Mouse (Mus musculus) stomach, embryonic 14.5 days (tissue): Measurements from ENCODE around the gene Ccr1. TPM values are rescaled to one million over a fixed set of nuclear protein-coding genes. Genes with fewer than 3 reads are reported as not detected.

Experiments
- ATAC-seq: fragments of 200-750 bp; cut with Nextera tagmentation; 2 replicates; pipeline ENCODE4 v1.8.0; 2017; ENCODE audit warnings: low read depth, moderate TSS enrichment; ENCODE audit not compliant: insufficient number of reproducible peaks, insufficient read depth, low FRiP score
- H3K27ac ChIP-seq: fragments of 300-500 bp; sonication (generic); 2 replicates; pipeline ENCODE4 v1.5.1; 2014; ENCODE audit warnings: mild to moderate bottlenecking, low read length, moderate library complexity, mixed read lengths
- H3K27me3 ChIP-seq: fragments of 300-500 bp; sonication (generic); 2 replicates; pipeline ENCODE4 v1.6.1; 2014; ENCODE audit warnings: low read length, control low read depth, mixed read lengths; ENCODE audit not compliant: control insufficient read depth, insufficient read depth
- H3K36me3 ChIP-seq: fragments of 300-500 bp; sonication (generic); 2 replicates; pipeline ENCODE4 v1.6.1; 2014; ENCODE audit warnings: mild to moderate bottlenecking, control low read depth, low read length, moderate library complexity, mixed read lengths; ENCODE audit not compliant: control insufficient read depth, insufficient read depth
- H3K4me1 ChIP-seq: fragments of 300-500 bp; sonication (generic); 2 replicates; pipeline ENCODE4 v1.6.1; 2014; ENCODE audit warnings: low read length, control low read depth, mixed read lengths; ENCODE audit not compliant: control insufficient read depth, insufficient read depth
- H3K4me2 ChIP-seq: fragments of 300-500 bp; sonication (generic); replicated peaks from 2 replicates; pipeline ENCODE4 v1.6.1; 2014; ENCODE audit warnings: low read depth, low read length, control low read depth
- H3K4me3 ChIP-seq: fragments of 300-500 bp; sonication (generic); 2 replicates; pipeline ENCODE4 v1.5.1; 2014; ENCODE audit warnings: low read depth, low read length, control low read depth
- H3K9ac ChIP-seq: fragments of 300-500 bp; sonication (generic); replicated peaks from 2 replicates; pipeline ENCODE4 v1.6.1; 2014; ENCODE audit warnings: low read depth, mild to moderate bottlenecking, control low read depth, low read length, moderate library complexity, mixed read lengths
- H3K9me3 ChIP-seq: fragments of 300-500 bp; sonication (generic); 2 replicates; pipeline ENCODE4 v1.6.1; 2016; ENCODE audit warnings: low read depth, low read length, control low read depth; ENCODE audit not compliant: control insufficient read depth
- WGBS: fragments of 180-500 bp; shearing (Covaris S2); extraction: QIAGEN DNeasy Blood & Tissue Kit; methylation state at CpG from one replicate; pipeline ENCODE4 v1.1.7; 2014; 5-methylcytosine and 5-hydroxymethylcytosine counted together
- polyA plus RNA-seq: library from polyadenylated mRNA; unstranded; fragments of >200 nt; fragmentation: Nextera tagmentation; extraction: Ambion mirVana; gene quantifications from 2 replicates; pipeline ENCODE4 v1.2.1, GENCODE M21; 2014

Ccr1 gene
- polyA plus RNA-seq, 1 experiment from 2014 or later: 5.3 TPM

- H3K27me3 ChIP-seq: no peaks in the 10 kb centered on the region
- H3K4me1 ChIP-seq: no peaks in the 10 kb centered on the region
- H3K27ac ChIP-seq: no peak overlapping the region
- no peaks in the 10 kb centered on the region for H3K9me3 ChIP-seq
- H3K36me3 ChIP-seq: no peaks in the 10 kb centered on the region
- no peak overlapping the region for H3K9ac ChIP-seq
- H3K4me3 ChIP-seq: no peak overlapping the region
- H3K4me2 ChIP-seq: no peak overlapping the region
- 86% methylated on average over 1 of the region's 1 CpGs for WGBS
- no peak for ATAC-seq
Measured at GRCm38 (mm10) chr9:123947815-123948214, 20.7 kb downstream of the Ccr1 start.

DNA sequence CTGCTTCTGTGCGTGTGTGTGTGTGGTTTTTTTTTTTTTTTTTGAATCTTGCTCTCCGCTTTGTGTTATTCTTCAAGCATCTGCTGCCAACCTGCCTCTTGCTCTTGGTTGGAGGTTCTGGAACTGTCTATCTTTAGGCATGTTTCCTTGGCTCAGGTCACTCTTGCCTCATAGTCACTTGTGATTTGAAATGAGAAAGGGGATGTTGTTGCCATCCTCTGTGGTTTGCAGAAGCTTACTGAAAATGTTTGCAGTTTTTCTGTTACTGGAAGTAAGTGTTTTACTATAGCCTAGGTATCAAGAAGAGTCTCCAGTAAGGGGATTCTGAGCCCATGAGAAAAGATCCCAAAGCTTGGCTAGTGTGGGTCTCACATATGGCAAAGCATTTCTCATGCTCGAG lies 26.5 kb downstream of the Ccr1 start:
- H3K9ac ChIP-seq: no peak overlapping the region

DNA sequence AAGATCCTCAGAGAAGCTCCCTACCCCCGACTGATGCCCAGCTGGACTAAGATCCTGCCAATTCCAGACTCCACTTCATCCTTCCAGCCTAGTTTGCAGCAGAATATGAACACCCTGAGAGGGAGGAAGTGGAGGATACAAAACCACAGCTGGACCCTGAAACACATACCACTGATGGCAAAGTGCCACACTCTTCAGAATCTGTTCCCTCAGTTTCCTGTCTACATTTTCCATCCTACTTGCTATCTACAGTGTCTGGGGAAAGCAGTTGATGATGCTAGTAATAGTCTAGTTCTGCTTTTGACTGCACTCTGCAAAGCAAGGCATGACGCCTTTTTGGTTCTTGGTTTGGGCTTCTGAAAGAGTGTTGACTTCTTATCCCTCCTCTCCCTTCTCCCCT lies 27.2 kb downstream of the Ccr1 start:
- Histone ChIP-seq H3K36me3 (no peaks in the 10 kb centered on the region), H3K9me3 (no peaks in the 10 kb centered on the region), H3K4me2 (no peak overlapping the region), H3K27me3 (no peaks in the 10 kb centered on the region), H3K27ac (no peak overlapping the region), H3K9ac (no peak overlapping the region), H3K4me3 (no peak overlapping the region), H3K4me1 (no peaks in the 10 kb centered on the region)
- no peak for ATAC-seq
- WGBS: 72% methylated on average over 2 of the region's 2 CpGs

More for the DNA sequence above, 26.5 kb downstream of the Ccr1 start:
- Histone ChIP-seq H3K9me3 (no peaks in the 10 kb centered on the region), H3K4me1 (no peaks in the 10 kb centered on the region), H3K4me2 (no peak overlapping the region), H3K36me3 (no peaks in the 10 kb centered on the region), H3K4me3 (no peak overlapping the region), H3K27me3 (no peaks in the 10 kb centered on the region), H3K27ac (no peak overlapping the region)
- no peak for ATAC-seq
- WGBS: 77% methylated on average over 3 of the region's 3 CpGs

GRCm38 (mm10) chr9:123940628-123941027 lies 27.9 kb downstream of the Ccr1 start:
- Histone ChIP-seq H3K4me3 (no peak overlapping the region), H3K27ac (no peak overlapping the region), H3K36me3 (no peaks in the 10 kb centered on the region), H3K9me3 (no peaks in the 10 kb centered on the region), H3K9ac (no peak overlapping the region), H3K4me2 (no peak overlapping the region), H3K4me1 (no peaks in the 10 kb centered on the region), H3K27me3 (no peaks in the 10 kb centered on the region)
- no peak for ATAC-seq

DNA sequence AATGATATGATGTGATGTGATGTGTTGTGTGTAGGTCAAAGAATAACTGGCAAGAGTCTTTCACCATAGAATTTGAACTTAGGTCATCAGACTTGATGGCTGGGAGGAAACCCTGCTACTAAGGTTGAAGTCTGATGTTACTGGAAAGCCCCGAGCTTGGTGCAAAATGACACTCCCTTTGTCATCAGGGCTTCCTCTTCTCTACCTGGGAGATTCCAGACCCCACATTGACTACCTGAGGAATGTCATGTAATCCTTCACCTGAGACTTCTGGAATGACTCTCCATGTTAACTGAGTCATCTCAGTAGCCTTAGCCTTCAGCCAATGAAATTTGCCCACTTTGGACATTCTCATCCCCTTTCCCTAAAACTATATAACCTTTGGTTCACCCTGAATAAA lies 28.3 kb downstream of the Ccr1 start:
- ATAC-seq: no peak
- H3K9ac ChIP-seq: no peak overlapping the region
- 65% methylated on average over 1 of the region's 1 CpGs for WGBS

GRCm38 (mm10) chr9:123937989-123938388 lies 30.5 kb downstream of the Ccr1 start:
- ATAC-seq: no peak

More for the DNA sequence above, 28.3 kb downstream of the Ccr1 start:
- H3K27me3 ChIP-seq: no peaks in the 10 kb centered on the region
- no peak overlapping the region for H3K4me2 ChIP-seq
- H3K9me3 ChIP-seq: no peaks in the 10 kb centered on the region
- H3K27ac ChIP-seq: no peak overlapping the region
- no peaks in the 10 kb centered on the region for H3K4me1 ChIP-seq
- no peaks in the 10 kb centered on the region for H3K36me3 ChIP-seq
- no peak overlapping the region for H3K4me3 ChIP-seq

GRCm38 (mm10) chr9:123936604-123937280 lies 31.8 kb downstream of the Ccr1 start:
- Histone ChIP-seq H3K27ac (no peak overlapping the region), H3K4me3 (no peak overlapping the region), H3K4me1 (no peaks in the 10 kb centered on the region), H3K36me3 (no peaks in the 10 kb centered on the region), H3K4me2 (no peak overlapping the region), H3K27me3 (no peaks in the 10 kb centered on the region), H3K9ac (no peak overlapping the region), H3K9me3 (no peaks in the 10 kb centered on the region)
- no peak for ATAC-seq
- WGBS: 71% methylated on average over 9 of the region's 9 CpGs

More at GRCm38 (mm10) chr9:123937989-123938388, 30.5 kb downstream of the Ccr1 start:
- Histone ChIP-seq H3K4me2 (no peak overlapping the region), H3K27me3 (no peaks in the 10 kb centered on the region), H3K9me3 (no peaks in the 10 kb centered on the region), H3K4me3 (no peak overlapping the region), H3K36me3 (no peaks in the 10 kb centered on the region), H3K9ac (no peak overlapping the region), H3K4me1 (no peaks in the 10 kb centered on the region), H3K27ac (no peak overlapping the region)
- 96% methylated on average over 2 of the region's 2 CpGs for WGBS

GRCm38 (mm10) chr9:123935776-123936175 lies 32.7 kb downstream of the Ccr1 start:
- Histone ChIP-seq H3K9me3 (no peaks in the 10 kb centered on the region), H3K27me3 (no peaks in the 10 kb centered on the region), H3K4me2 (no peak overlapping the region), H3K4me3 (no peak overlapping the region), H3K9ac (no peak overlapping the region), H3K27ac (no peak overlapping the region), H3K36me3 (no peaks in the 10 kb centered on the region), H3K4me1 (no peaks in the 10 kb centered on the region)
- ATAC-seq: no peak
- 90% methylated on average over 5 of the region's 5 CpGs for WGBS

- no peak overlapping the region for H3K27ac ChIP-seq
- no peaks in the 10 kb centered on the region for H3K4me1 ChIP-seq
- no peaks in the 10 kb centered on the region for H3K9me3 ChIP-seq
- H3K27me3 ChIP-seq: no peaks in the 10 kb centered on the region
- WGBS: 92% methylated on average over 6 of the region's 6 CpGs
- no peaks in the 10 kb centered on the region for H3K36me3 ChIP-seq
- ATAC-seq: no peak
- H3K4me3 ChIP-seq: no peak overlapping the region
- no peak overlapping the region for H3K9ac ChIP-seq
- H3K4me2 ChIP-seq: no peak overlapping the region
Measured at GRCm38 (mm10) chr9:123935346-123935745, 33.1 kb downstream of the Ccr1 start.
